Mouse (Mus musculus) embryo, embryonic 10 days (tissue): ENCODE data around the gene 2610528J11Rik.
"Not testable (repeated sequence)": the region's sequence is repeated elsewhere in the genome, so short reads cannot be mapped to it uniquely, and the experiment has no call there.

Source experiments
- DNase-seq: peaks from one replicate; pipeline ENCODE4 v3.0.0-alpha.2; 2015; ENCODE audit warnings: low spot score

Gene 2610528J11Rik

DNA sequence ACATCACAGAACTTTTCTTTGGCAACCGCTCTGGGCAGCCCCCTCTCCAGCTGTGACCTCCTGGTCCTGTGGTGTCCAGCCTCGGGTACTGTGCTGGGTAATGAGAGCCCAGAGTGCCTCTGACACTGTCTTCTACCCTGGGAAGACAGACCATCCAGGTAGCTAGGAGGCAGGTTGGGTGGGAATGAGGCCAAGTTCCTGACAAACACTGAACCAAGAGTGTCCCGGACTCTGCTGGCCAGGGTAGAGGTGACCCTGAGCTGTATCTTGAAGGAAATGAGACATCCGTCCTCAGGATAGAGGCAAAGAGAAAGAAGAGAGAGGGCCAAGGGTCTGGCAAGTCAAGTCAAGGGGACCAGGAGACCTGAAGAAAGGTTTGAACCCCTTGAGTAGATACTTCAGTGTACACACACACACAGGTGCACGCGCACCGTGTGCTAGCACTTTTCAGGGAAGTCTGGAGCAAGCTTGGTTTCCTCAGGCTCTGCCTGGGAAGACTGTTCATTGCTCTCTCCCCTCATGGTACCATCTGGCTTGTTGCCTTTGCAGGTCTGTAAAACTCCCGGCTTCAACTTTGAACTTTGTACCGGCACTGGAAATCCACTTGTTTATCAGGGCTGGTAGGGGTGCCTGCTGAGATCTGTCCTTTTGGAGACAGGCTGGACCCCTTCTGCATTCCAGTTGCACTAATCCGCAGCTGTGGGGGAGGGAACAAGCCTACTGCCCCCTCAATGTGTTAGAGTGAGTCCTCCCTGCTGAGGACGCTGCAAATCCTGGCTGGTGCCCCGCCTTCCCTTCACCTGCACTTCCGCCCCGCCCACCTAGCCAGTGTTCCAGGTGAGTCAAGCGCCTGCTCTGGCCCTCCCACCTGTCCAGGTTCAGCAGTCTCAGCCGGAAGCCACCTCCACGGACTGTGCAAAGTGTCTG, at the start of gene 2610528J11Rik:
2610528J11Rik (plus strand) TSS at position 592 of the 927 bp plus-strand sequence.
- DNase-seq = peak; percentile 20

DNA sequence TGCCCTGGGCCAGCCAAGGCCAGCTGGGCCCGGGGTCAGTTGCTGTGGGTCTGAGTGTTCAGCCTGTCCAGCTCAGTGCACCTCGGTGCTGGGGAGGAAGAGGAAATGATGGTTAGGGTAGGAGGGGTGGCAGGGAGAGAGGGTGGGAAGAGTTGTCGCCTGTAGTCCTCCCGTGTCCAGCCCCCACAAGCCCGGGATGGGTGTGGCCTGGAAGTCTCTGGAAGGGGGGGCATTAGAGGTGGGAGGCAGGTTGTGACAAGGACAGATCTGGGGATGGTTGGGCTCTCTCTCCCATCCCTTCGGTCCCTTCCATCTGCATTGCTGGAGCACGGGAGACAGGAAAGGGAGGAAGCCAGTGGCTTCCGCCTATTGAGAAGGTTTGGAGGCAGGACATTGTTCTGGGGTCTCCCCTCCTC, 37.1 kb upstream of the 2610528J11Rik start, which contains the start of gene Tie1:
Tie1 (minus strand) TSS at position 345 of the 416 bp plus-strand sequence.
- no peak for DNase-seq

DNA sequence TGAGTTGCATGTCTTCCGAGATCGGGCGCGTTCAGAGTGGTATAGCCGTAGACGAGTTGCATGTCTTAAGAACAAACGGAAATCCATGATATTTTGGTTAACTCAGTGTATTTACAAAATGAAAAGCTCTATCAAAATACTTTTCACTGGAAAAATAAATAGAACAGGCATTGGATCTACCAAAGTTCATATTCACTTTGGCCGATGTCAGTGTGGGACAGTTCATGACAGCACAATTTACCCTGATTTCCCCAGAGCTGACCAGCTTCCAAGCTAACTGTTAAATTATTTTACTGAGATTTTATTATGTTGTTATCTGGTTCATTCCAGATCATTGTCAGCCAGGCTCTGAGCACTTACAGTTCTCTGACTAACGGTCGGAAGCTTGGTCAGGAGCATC, 36.3 kb upstream of the 2610528J11Rik start:
- no peak for DNase-seq

DNA sequence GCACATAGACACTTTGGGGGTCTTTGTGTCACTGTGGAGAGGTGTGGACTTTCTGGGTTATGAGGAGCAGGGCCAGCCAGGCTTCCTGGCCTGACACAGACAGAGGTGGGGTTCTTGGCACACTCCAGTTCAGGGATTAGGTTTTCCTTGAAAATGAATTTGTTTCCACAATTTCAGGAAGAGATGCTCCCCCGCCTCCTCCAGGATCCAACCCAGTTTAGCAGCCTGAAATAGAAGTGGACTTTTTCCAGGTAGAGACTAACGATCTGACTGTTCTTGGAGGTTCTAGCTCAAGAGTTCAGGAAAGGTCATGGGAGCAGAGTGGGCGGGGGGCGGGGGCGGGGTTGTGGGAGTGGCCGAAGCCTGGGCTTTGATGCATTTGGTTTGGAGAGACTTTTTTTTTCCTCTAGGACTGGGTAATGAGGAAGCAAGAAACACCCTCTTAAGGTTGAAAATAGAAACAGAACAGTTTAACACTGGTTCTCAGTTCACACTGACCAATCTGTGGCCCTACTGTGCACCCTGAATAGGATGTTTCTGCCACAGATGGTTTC, 26.6 kb upstream of the 2610528J11Rik start:
- no peak for DNase-seq

GRCm38 (mm10) chr4:118500792-118501191, 26.0 kb upstream of the 2610528J11Rik start:
- no peak for DNase-seq

DNA sequence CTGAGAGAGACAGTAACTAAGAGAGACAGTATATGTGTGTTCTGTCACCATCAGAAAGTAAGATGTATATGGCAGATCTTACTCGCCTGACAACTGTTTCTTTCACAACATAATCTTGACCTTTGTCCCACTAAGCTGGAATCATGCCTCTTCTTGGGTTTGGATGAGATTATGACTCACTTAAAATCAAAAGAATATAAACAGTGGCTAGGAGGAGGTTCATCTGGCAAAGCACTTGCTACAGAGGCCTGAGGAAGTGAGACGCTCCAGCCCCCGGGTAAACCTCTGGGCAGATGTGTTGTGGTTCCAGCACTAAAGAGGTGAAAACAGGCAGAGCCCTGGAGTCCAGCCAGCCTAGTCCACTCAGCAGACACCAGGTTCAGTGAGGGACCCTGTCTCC, 21.2 kb upstream of the 2610528J11Rik start:
- DNase-seq = no peak

- DNase-seq = not testable (repeated sequence)
Measured at GRCm38 (mm10) chr4:118507171-118507570, 19.6 kb upstream of the 2610528J11Rik start.

- DNase-seq = peak; percentile 32
Measured at GRCm38 (mm10) chr4:118509050-118509449, 17.7 kb upstream of the 2610528J11Rik start.

DNA sequence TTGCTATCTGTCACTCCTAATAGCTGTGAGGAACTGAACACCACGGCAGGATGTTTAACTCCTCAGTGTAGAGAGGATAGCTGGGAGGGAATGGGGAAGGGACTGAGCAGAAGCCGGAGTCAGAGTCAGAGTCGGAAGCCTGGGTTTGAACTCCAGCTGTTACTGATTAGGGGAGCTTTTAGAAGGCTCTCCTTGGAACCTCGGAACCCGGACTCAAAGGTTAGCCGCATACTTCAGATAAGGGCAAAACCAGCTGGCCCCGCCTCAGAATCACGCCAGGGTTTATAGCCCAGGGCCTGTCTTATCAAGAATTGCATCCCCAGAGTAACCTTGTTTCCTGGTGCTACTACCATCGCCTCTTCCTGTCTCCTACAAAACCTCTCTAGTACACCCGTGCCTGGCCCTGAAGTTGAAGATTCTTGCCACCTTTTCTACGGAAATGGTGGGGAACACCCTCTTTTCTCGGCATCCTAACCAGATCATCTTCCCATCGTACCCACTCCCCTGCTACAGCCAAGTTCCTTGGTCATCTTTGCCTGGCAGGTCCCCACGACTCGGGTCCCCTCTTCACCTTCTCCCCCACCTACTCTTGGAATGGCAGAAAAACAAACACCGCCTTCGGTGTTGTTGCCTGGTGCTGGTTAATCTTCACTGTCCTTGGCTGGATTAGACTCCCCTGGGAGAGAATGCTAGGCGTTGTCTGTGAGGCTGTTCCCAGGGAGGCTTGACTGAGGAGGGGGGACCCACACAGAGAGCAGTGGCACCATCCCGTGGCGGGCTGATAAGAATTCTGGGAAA, 9.9 kb upstream of the 2610528J11Rik start:
- DNase-seq = peak; percentile 37

GRCm38 (mm10) chr4:118517497-118518146, 9.2 kb upstream of the 2610528J11Rik start:
- no peak for DNase-seq

DNA sequence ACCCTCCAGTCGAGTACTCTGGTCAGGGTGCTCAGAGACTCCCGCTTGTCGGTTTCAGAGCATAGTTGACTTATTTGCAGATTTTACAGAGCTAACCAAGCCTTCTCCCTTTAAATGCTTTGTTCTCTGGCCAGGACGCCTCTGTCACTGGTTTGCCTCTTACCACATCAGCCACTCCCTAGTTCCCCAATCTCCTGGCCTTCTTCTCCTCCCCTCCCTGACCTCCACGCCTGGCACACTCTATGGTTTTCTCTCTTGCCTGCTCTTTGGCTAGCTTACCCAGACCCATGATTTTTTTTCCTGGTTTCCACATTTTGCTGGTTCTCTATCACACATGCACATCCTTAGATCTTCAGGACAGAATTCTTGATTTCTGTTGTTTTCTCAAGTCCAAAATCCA, 8.6 kb upstream of the 2610528J11Rik start:
- DNase-seq = no peak

DNA sequence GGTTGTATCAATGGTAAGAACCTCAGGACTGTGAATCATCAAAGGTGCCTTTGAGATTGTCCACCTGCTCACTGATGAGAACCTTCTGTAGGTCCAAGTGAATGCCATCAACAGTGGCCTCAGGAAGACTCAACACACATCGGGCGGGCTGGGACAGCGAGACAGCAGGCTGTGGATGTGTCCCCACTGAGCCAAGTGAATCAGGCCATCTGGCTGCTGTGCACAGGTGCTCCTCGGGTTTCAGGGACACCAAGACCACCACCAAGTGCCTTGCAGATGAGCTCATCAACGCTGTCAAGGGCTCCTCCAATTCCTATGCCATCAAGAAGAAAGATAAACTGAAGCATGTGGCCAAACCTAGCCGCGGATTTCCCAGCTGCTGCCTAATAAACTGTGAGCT, 4.6 kb upstream of the 2610528J11Rik start:
- no peak for DNase-seq

DNA sequence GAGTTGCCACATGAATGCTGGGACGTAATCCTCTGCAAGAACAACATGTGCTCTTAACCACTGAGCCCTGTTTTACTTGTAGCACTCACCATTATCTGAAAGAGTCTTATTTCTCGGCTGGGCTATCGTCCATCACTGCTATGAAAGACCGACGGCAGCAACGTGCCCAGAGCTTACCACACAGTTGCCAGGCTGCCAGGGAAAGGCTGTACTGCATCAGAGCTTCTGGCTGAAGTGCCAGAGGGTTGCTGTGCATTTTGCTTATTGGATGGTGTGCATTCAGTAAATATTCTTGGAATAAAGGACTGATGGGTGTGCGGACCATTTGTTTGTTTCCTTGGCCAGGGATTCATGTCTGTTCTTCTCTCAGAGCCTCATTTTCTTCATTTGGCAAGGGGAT, 2.8 kb upstream of the 2610528J11Rik start:
- DNase-seq = no peak

GRCm38 (mm10) chr4:118525779-118526178, 1.0 kb upstream of the 2610528J11Rik start:
- DNase-seq = no peak

DNA sequence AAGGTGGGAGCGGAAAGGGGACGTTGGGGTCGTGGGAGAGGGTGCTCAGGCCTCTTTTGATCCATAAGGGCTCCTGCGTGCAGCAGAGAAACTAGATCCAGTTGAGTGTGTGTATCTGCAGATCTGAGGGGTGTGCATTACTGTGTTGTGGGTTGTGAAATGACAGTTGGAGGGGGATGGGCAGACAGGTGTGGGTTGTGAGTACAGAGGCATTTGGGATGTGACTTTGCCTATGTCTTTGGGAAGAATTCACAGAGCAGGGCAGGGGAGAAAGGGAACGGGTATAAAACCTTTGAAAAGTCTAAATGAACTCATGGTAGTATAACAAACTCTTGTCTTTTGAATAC, 509 bp downstream of the 2610528J11Rik start:
- DNase-seq = no peak

DNA sequence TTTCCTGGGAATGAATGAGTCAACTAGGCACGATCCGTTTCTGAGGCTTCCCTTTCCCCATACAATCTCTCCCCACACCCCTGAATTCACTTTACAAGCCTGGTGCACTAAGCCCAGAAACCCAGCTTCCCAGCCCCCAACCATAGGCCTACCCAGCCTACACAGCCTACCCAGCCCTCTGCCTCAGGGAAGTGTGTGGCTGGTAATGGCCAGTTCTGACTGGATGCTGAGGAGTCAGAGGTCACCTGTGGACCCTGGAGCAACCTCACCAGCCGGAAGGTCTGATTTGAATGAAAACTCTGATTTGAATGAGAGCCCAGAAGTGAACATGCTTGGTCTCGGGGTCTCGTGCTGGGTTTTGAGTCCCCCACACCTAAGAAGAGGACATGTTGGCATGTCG, 921 bp downstream of the 2610528J11Rik start:
- DNase-seq = no peak

DNA sequence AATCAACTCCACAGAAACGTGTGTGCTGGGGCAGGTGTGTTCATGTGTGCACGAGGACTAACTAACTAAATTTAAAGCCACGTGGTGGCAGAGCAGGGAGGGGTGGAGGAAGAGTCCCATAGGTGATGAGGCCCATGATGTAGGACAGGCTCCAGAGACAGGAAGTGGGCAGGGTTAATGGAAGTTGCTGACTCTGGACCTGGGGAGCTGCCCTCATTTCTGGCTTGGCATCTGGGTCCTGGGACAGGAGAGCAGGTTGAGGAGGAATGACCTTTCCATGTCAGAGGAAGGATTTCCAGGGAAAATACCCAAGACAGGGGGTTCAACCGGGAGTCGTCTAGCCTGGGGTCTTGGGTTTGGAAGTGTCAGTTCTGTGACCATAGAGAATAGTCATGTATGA, 5.9 kb downstream of the 2610528J11Rik start:
- no peak for DNase-seq

- DNase-seq = no peak
Measured at GRCm38 (mm10) chr4:118533156-118533555, 6.4 kb downstream of the 2610528J11Rik start.

DNA sequence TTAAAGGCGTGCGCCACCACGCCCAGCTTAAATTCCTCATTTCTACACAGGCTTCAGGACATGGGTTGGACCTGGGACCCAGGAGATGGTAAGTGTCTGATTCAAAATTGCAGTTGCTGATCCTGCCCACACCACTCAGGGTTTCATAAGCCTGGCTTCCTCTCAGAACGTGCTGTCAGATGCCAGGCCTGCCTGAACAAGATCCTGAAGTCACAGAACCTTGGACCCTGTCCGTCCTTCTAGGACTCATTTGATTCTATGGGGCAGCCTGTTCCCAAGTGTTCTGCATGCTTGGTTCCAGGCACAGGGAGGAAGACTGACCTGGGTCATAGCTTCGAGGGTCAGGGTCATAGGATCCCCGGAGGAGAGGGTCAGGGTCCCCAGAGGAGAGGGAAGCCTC, 6.8 kb downstream of the 2610528J11Rik start:
- no peak for DNase-seq

DNA sequence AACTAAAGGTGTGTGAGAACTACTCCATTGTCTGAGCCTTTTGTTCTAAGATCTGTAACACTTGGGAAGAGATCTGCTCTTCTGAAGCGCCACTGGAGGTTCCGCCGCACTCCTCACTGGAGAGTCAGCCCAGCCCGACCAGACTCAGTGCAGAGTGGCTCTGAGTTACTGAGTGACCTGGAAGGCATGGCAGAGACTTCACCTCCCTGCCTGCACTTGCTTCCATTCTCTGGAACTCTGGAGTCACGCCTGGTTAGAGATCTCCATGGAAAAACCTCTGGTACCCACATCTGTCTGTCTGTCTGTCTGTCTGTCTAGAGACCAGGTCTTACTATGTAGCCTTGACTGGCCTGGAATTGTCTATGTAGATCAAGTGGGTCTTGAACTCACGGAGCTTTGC, 8.8 kb downstream of the 2610528J11Rik start:
- no peak for DNase-seq

- no peak for DNase-seq
Measured at GRCm38 (mm10) chr4:118537801-118538200, 11.0 kb downstream of the 2610528J11Rik start.

- DNase-seq = no peak
Measured at GRCm38 (mm10) chr4:118539904-118540303, 13.1 kb downstream of the 2610528J11Rik start.
